8 mouse cellular contexts compared by ENCODE assay signal in the genomic region with DNA sequence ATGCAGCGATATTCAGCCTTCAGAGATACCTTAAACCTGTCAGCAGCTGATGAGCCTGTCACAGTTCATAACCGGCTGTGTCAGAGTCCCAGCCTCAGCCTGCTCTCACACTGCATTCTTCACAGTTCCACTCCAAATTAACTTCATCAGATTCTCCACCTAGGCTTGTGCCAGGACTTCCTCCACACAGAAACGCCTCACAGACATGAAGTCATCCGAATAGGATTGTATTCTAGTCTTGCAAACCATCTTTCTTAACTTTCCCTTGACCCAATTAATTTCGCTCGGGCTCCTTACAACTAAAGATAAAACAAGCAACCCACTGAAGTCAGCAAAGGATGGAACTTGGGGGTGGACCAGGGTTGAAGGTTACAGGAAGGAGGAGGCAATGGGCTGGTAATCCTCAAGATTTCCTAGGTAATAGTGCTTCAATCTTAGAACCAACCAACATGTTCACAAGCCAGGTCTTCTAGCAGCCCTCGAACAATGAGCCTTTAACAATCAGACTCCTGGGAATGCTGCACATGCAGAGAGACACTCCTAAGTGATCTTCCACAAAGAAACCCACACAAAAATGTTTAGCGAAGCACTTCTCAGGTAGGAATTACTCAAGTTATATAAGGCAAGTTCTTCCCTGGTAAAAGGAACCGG. TPM values are rescaled to one million over a fixed set of nuclear protein-coding genes. Genes with fewer than 3 reads are reported as not detected.
DNase-seq lines count a peak whose midpoint lies in the region; ATAC-seq and TF ChIP-seq lines count a peak whose summit lies in the region.
"Had no signal": no experiment of that assay in that cellular context is flagged by ENCODE, and none has a peak within 500 bp of the region (broad histone marks: within the 10 kb centered on the region; RNA-seq: fewer than 3 reads in every experiment).

No protein-coding gene starts in this region.

- 31% methylated on average over 9 of the region's 9 CpGs for WGBS in lung, embryonic 14.5 days
- 26% methylated on average over 9 of the region's 9 CpGs for WGBS in lung, postnatal 0 days
- 28% methylated on average over 9 of the region's 9 CpGs for WGBS in hindbrain, embryonic 11.5 days
- WGBS in liver, embryonic 13.5 days (ENCODE audit: insufficient replicate concordance): 28% methylated on average over 9 of the region's 9 CpGs
- 27% methylated on average over 9 of the region's 9 CpGs for WGBS in stomach, embryonic 16.5 days

- peak overlapping the region; percentile 75 for H3K4me2 ChIP-seq in lung, embryonic 14.5 days
- H3K4me2 ChIP-seq in lung, postnatal 0 days (replicated peaks; ENCODE audit: low read depth, low read length): no peak overlapping the region
- H3K4me2 ChIP-seq in hindbrain, embryonic 11.5 days (replicated peaks; ENCODE audit: low read depth, low read length): peak overlapping the region; percentile 89
- peak overlapping the region; percentile 54 for H3K4me2 ChIP-seq in liver, embryonic 13.5 days
- peak overlapping the region; percentile 96 for H3K4me2 ChIP-seq in stomach, embryonic 16.5 days (ENCODE audit: low read depth, low read length)

- H3K9me3 ChIP-seq in lung, embryonic 14.5 days (ENCODE audit: low read depth, low read length): no peaks in the 10 kb centered on the region
- H3K9me3 ChIP-seq in lung, postnatal 0 days (ENCODE audit: low read length): no peaks in the 10 kb centered on the region
- no peaks in the 10 kb centered on the region for H3K9me3 ChIP-seq in hindbrain, embryonic 11.5 days (ENCODE audit: control insufficient read depth, low read length)
- H3K9me3 ChIP-seq in liver, embryonic 13.5 days (replicated peaks): no peaks in the 10 kb centered on the region
- H3K9me3 ChIP-seq in stomach, embryonic 16.5 days (replicated peaks; ENCODE audit: control insufficient read depth, low read length): no peaks in the 10 kb centered on the region
- H3K9me3 ChIP-seq: liver, embryonic 15.5 days had no signal

- no peak for DNase-seq in lung, embryonic 14.5 days
- DNase-seq in lung, postnatal 0 days (ENCODE audit: low spot score): no peak
- DNase-seq in hindbrain, embryonic 11.5 days (ENCODE audit: low spot score): peak; percentile 9
- DNase-seq in liver, embryonic 13.5 days: no peak
- no peak for DNase-seq in heart, adult 11 months

- no peak for ATAC-seq in lung, embryonic 14.5 days (ENCODE audit: insufficient read depth)
- no peak for ATAC-seq in lung, postnatal 0 days
- ATAC-seq in hindbrain, embryonic 11.5 days (ENCODE audit: low FRiP score): no peak; the same call in 1 of the 2 replicates
- no peak for ATAC-seq in liver, embryonic 13.5 days (ENCODE audit: low read depth)
- no peak for ATAC-seq in stomach, embryonic 16.5 days (ENCODE audit: insufficient read depth, low FRiP score)
- ATAC-seq in CD4-positive, CD25-positive, alpha-beta regulatory T cell, adult 4 months: no peak

- H3K4me1 ChIP-seq in lung, embryonic 14.5 days (ENCODE audit: insufficient read depth): no peaks in the 10 kb centered on the region
- H3K4me1 ChIP-seq in lung, postnatal 0 days (ENCODE audit: insufficient read depth, low read depth, low read length): no peaks in the 10 kb centered on the region
- H3K4me1 ChIP-seq in hindbrain, embryonic 11.5 days (replicated peaks; ENCODE audit: control insufficient read depth, insufficient read depth, low read length): no peaks in the 10 kb centered on the region
- H3K4me1 ChIP-seq in liver, embryonic 13.5 days (replicated peaks): no peaks in the 10 kb centered on the region
- no peaks in the 10 kb centered on the region for H3K4me1 ChIP-seq in stomach, embryonic 16.5 days (ENCODE audit: control insufficient read depth, insufficient read depth, low read length)
- H3K4me1 ChIP-seq: liver, embryonic 15.5 days had no signal

- peak overlapping the region; percentile 41 for H3K4me3 ChIP-seq in lung, embryonic 14.5 days (ENCODE audit: low read depth, low read length)
- no peak overlapping the region for H3K4me3 ChIP-seq in lung, postnatal 0 days (ENCODE audit: low read depth, low read length)
- H3K4me3 ChIP-seq in hindbrain, embryonic 11.5 days (ENCODE audit: low read depth, low read length): peak overlapping the region; percentile 49
- H3K4me3 ChIP-seq in liver, embryonic 13.5 days (replicated peaks): peak overlapping the region; percentile 43
- H3K4me3 ChIP-seq in stomach, embryonic 16.5 days (replicated peaks; ENCODE audit: low read length): peak overlapping the region; percentile 57

- H3K27ac ChIP-seq in lung, embryonic 14.5 days (ENCODE audit: low read depth): no peak overlapping the region
- H3K27ac ChIP-seq in lung, postnatal 0 days (ENCODE audit: low read length): no peak overlapping the region
- H3K27ac ChIP-seq in hindbrain, embryonic 11.5 days (ENCODE audit: low read depth, low read length): no peak overlapping the region
- no peak overlapping the region for H3K27ac ChIP-seq in liver, embryonic 13.5 days
- H3K27ac ChIP-seq in stomach, embryonic 16.5 days (ENCODE audit: low read length): no peak overlapping the region
- H3K27ac ChIP-seq: liver, embryonic 15.5 days had no signal

- no peak for TF ChIP-seq EP300 in lung, postnatal 0 days (IDR thresholded peaks at IDR 0.05)

- H3K36me3 ChIP-seq in lung, embryonic 14.5 days (ENCODE audit: insufficient read depth): no peaks in the 10 kb centered on the region
- no peaks in the 10 kb centered on the region for H3K36me3 ChIP-seq in lung, postnatal 0 days (ENCODE audit: insufficient read depth, low read length)
- H3K36me3 ChIP-seq in hindbrain, embryonic 11.5 days (ENCODE audit: control insufficient read depth, insufficient read depth, low read length): no peaks in the 10 kb centered on the region
- H3K36me3 ChIP-seq in liver, embryonic 13.5 days: no peaks in the 10 kb centered on the region
- H3K36me3 ChIP-seq in stomach, embryonic 16.5 days (ENCODE audit: control insufficient read depth, insufficient read depth, low read length): no peaks in the 10 kb centered on the region
- H3K36me3 ChIP-seq: liver, embryonic 15.5 days had no signal

- H3K27me3 ChIP-seq in lung, embryonic 14.5 days (ENCODE audit: insufficient read depth, low read length): peaks cover 9% of the 10 kb centered on the region
- 0 out of 2 replicates have a peak, but pooled peaks cover 2% of the 10 kb centered on the region for H3K27me3 ChIP-seq in lung, postnatal 0 days (replicated peaks; ENCODE audit: insufficient read depth, low read length)
- peaks cover 7% of the 10 kb centered on the region for H3K27me3 ChIP-seq in hindbrain, embryonic 11.5 days (ENCODE audit: control insufficient read depth, insufficient read depth, low read length)
- H3K27me3 ChIP-seq in liver, embryonic 13.5 days: peaks cover 25% of the 10 kb centered on the region
- H3K27me3 ChIP-seq in stomach, embryonic 16.5 days (ENCODE audit: control insufficient read depth, insufficient read depth, low read length): peaks cover 10% of the 10 kb centered on the region; the same call in 1 of the 2 replicates

- TF ChIP-seq CTCF in lung, embryonic 14.5 days (IDR thresholded peaks at IDR 0.05; ENCODE audit: low read depth): no peak
- no peak for TF ChIP-seq CTCF in lung, postnatal 0 days (IDR thresholded peaks at IDR 0.05)

- no peak overlapping the region for H3K9ac ChIP-seq in lung, embryonic 14.5 days
- H3K9ac ChIP-seq in lung, postnatal 0 days (replicated peaks; ENCODE audit: low read depth): no peak overlapping the region
- peak overlapping the region; percentile 61 for H3K9ac ChIP-seq in hindbrain, embryonic 11.5 days (ENCODE audit: low read depth, low read length)
- H3K9ac ChIP-seq in liver, embryonic 13.5 days: no peak overlapping the region
- no peak overlapping the region for H3K9ac ChIP-seq in stomach, embryonic 16.5 days (ENCODE audit: low read length)
- H3K9ac ChIP-seq: liver, embryonic 15.5 days had no signal

RNA-seq across cellular contexts. Expression of a gene that starts 0.8 kb away (rescaled TPM):
- 24.3 and 25.3 TPM in 2 replicates for polyA plus RNA-seq in lung, embryonic 14.5 days (2014; fragmentation: Nextera tagmentation; extraction: Ambion mirVana)
- polyA plus RNA-seq in lung, postnatal 0 days (2015; fragmentation: Nextera tagmentation; extraction: Ambion mirVana): 14.9 and 15.2 TPM in 2 replicates
- 27.3 and 31.7 TPM in 2 replicates for polyA plus RNA-seq in hindbrain, embryonic 11.5 days (2014; fragmentation: Nextera tagmentation; extraction: Ambion mirVana)
- polyA plus RNA-seq in liver, embryonic 13.5 days (2015; fragmentation: Nextera tagmentation; extraction: Ambion mirVana): 1.8 and 2.1 TPM in 2 replicates
- 9.2 and 11.0 TPM in 2 replicates for polyA plus RNA-seq in stomach, embryonic 16.5 days (2015; fragmentation: Nextera tagmentation; extraction: Ambion mirVana)
- polyA plus RNA-seq in CD4-positive, CD25-positive, alpha-beta regulatory T cell, adult 4 months (2017; shearing (Covaris generic)): under 1 TPM in 1 of 2 experiments, not detected in 1; 0.39 TPM
